Mouse (Mus musculus) cortical plate, adult 2 months (tissue): ENCODE measurements around the gene Bhlhe23.

Experiments
- CTCF ChIP-seq: fragments of 200-500 bp; IDR thresholded peaks from 2 replicates; pipeline ENCODE4 v1.5.1; 2011; ENCODE audit warnings: mild to moderate bottlenecking, control low read depth, low read length; ENCODE audit not compliant: insufficient read depth; ENCODE audit errors: extremely low read depth
- POLR2A ChIP-seq: fragments of 200-500 bp; IDR thresholded peaks from 2 replicates; pipeline ENCODE4 v1.6.1; 2011; ENCODE audit warnings: mild to moderate bottlenecking, low read length, control low read depth; ENCODE audit not compliant: insufficient read depth; ENCODE audit errors: extremely low read depth

GRCm38 (mm10) chr2:180731036-180731435, 45.7 kb downstream of the Bhlhe23 start:
- TF ChIP-seq CTCF (no peak), POLR2A (no peak)
